Mouse (Mus musculus): ENCODE measurements around the gene Adamtsl1. TPM values are rescaled to one million over a fixed set of nuclear protein-coding genes. Genes with fewer than 3 reads are reported as not detected.
A peak's percentile ranks its signal among the peaks of the same experiment; 100 is the strongest.

The Adamtsl1 gene
- polyA plus RNA-seq, 1 experiment from 2014 or later = 8.1 TPM

DNA sequence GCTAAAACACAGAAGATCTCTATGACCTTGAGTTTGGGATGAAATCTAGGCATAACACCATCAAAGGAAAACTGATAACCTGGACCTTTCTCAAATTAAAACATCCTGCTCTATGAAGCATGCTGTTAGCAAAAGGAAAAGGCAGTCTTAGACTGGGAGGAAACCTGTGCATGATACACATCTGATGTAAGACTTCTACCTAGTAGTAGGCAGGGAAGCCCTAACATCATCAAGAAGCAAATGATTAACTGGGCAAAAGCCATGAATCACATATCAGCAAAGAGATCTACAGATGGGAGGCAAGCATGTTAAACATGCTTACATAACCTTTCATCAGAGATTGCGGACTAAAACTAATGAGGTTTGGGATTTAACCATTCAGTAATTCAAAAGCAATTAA lies 229.5 kb downstream of the Adamtsl1 start:
- DNase-seq (ENCODE audit: low spot score) = no peak
- H3K4me1 ChIP-seq (replicated peaks; ENCODE audit: control insufficient read depth, insufficient read depth, low read length) = no peaks in the 10 kb centered on the region; the same call in 1 of the 2 replicates
- H3K36me3 ChIP-seq (ENCODE audit: control insufficient read depth, insufficient read depth, low read length) = no peaks in the 10 kb centered on the region
- no peak overlapping the region for H3K9ac ChIP-seq (ENCODE audit: low read length)
- no peaks in the 10 kb centered on the region for H3K9me3 ChIP-seq (ENCODE audit: control insufficient read depth, low read length)
- H3K4me2 ChIP-seq (ENCODE audit: low read depth, low read length, severe bottlenecking) = no peak overlapping the region
- no peak overlapping the region for H3K4me3 ChIP-seq (ENCODE audit: low read depth, low read length)
- no peak overlapping the region for H3K27ac ChIP-seq (ENCODE audit: low read depth, low read length)
- 75% methylated on average over 1 of the region's 1 CpGs for WGBS
- peaks cover 13% of the 10 kb centered on the region for H3K27me3 ChIP-seq (ENCODE audit: control insufficient read depth, insufficient read depth, low read length)
- ATAC-seq (replicated peaks; ENCODE audit: low FRiP score) = no peak

DNA sequence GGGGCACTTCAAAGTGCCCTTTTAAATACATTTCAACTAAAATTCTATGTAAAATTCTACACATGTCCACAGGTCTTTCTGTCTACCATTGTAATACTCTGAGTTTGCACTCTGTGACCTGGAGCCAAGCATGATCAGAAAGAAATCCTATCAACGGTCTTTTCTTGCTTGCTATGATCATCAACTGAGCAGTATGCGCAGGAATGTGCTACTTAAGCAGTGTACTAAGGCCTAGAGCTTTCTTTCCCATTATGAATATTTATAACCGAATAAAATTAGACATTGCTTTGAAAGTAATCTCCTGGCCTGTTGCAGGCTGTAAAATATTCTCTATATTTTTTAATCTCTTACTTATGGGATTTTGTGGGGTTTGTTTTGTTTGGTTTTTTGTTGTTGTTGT lies 248.7 kb downstream of the Adamtsl1 start:
- 92% methylated on average over 3 of the region's 3 CpGs for WGBS
- Histone ChIP-seq H3K36me3 (ENCODE audit: control insufficient read depth, insufficient read depth, low read length) (no peaks in the 10 kb centered on the region), H3K27me3 (ENCODE audit: control insufficient read depth, insufficient read depth, low read length) (no peaks in the 10 kb centered on the region), H3K4me3 (ENCODE audit: low read depth, low read length) (no peak overlapping the region), H3K27ac (ENCODE audit: low read depth, low read length) (no peak overlapping the region), H3K4me1 (replicated peaks; ENCODE audit: control insufficient read depth, insufficient read depth, low read length) (no peaks in the 10 kb centered on the region), H3K4me2 (ENCODE audit: low read depth, low read length, severe bottlenecking) (no peak overlapping the region), H3K9ac (ENCODE audit: low read length) (no peak overlapping the region), H3K9me3 (ENCODE audit: control insufficient read depth, low read length) (no peaks in the 10 kb centered on the region)
- ATAC-seq (replicated peaks; ENCODE audit: low FRiP score) = no peak
- no peak for DNase-seq (ENCODE audit: low spot score)

DNA sequence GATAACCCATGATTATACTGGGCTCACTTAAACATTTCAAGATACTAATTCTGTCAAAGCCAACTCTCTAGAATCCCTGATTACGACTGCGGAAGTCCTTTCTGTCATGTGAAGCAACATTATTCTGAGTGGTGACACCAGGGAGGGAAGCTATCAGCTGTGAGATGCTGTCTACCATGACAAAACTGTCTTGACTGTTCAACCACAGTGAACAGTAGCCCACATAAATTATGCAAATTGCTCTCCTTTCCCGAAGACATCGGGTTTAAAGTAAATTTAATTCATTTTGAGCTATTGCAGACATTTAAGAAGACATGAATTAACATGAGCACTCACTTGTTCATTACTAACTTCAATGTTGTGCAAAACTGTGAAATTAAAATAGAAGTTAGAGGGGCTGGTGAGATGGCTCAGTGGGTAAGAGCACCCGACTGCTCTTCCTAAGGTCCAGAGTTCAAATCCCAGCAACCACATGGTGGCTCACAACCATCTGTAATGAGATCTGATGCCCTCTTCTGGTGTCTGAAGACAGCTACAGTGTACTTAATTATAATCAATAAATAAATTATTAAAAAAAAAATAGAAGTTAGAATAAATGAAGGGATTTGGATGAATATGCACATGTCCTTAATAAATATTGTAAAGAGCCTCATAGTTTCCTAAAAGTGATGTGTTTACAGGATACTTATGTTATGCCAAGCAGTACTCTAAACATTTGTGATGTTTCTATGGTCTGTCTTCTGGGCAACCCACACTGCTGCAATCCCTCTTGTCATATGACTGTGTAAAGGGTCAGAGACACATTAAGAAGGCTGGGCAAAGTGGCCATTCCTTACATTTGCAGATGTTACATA lies 249.4 kb downstream of the Adamtsl1 start:
- no peak overlapping the region for H3K4me2 ChIP-seq (ENCODE audit: low read depth, low read length, severe bottlenecking)
- H3K27ac ChIP-seq (ENCODE audit: low read depth, low read length) = no peak overlapping the region
- DNase-seq (ENCODE audit: low spot score) = no peak
- no peaks in the 10 kb centered on the region for H3K9me3 ChIP-seq (ENCODE audit: control insufficient read depth, low read length)
- no peak overlapping the region for H3K9ac ChIP-seq (ENCODE audit: low read length)
- H3K27me3 ChIP-seq (ENCODE audit: control insufficient read depth, insufficient read depth, low read length) = no peaks in the 10 kb centered on the region
- H3K36me3 ChIP-seq (ENCODE audit: control insufficient read depth, insufficient read depth, low read length) = no peaks in the 10 kb centered on the region
- no peaks in the 10 kb centered on the region; the same call in 1 of the 2 replicates for H3K4me1 ChIP-seq (replicated peaks; ENCODE audit: control insufficient read depth, insufficient read depth, low read length)
- WGBS = 82% methylated on average over 5 of the region's 5 CpGs
- no peak overlapping the region for H3K4me3 ChIP-seq (ENCODE audit: low read depth, low read length)
- ATAC-seq (replicated peaks; ENCODE audit: low FRiP score) = no peak

DNA sequence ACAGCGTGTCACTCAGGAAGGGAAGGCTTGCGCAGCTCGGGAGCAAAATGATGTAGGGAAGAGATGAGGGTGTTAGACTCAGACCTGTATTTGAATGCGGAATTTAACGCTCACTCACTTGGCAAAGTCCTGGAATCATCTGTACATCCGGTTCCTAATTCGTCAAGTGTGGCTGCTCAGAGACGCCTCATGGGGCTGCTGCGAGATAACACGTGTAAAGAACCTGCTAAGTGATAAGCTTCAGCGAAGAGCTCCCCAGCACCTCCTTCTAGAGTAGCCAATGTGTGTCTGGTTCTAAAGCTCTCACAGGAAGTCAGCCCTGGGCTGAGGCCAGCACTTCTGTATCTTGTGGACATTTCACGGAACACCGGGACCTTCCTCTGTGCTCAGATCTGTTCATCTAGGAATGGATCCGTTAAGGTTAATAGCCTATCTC lies 250.1 kb downstream of the Adamtsl1 start:
- ATAC-seq (replicated peaks; ENCODE audit: low FRiP score) = no peak
- Histone ChIP-seq H3K27me3 (ENCODE audit: control insufficient read depth, insufficient read depth, low read length) (no peaks in the 10 kb centered on the region), H3K9me3 (ENCODE audit: control insufficient read depth, low read length) (no peaks in the 10 kb centered on the region), H3K4me1 (replicated peaks; ENCODE audit: control insufficient read depth, insufficient read depth, low read length) (no peaks in the 10 kb centered on the region; the same call in 1 of the 2 replicates), H3K9ac (ENCODE audit: low read length) (no peak overlapping the region), H3K4me2 (ENCODE audit: low read depth, low read length, severe bottlenecking) (no peak overlapping the region), H3K36me3 (ENCODE audit: control insufficient read depth, insufficient read depth, low read length) (no peaks in the 10 kb centered on the region), H3K4me3 (ENCODE audit: low read depth, low read length) (no peak overlapping the region), H3K27ac (ENCODE audit: low read depth, low read length) (no peak overlapping the region)
- DNase-seq (ENCODE audit: low spot score) = no peak
- WGBS = 90% methylated on average over 14 of the region's 14 CpGs

DNA sequence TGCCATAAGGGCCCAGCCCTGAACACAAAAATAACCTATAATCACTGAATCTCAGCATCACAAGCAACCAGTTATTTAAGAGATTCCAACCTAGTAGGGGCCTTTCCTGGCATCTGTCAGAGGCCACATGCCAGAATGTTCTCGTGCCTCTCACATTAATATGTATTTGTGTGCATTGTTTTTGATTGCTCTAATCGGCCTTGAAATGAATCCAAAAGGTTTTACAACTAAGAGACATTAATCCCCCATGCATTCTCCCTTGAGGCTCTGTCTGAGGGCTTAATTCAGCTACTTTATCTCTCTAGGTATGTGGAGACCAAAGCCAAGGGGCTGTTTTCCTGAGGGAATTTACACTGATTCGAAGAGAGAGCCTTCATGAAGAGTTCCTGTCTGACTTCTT lies 250.5 kb downstream of the Adamtsl1 start:
- Histone ChIP-seq H3K9me3 (ENCODE audit: control insufficient read depth, low read length) (no peaks in the 10 kb centered on the region), H3K27ac (ENCODE audit: low read depth, low read length) (no peak overlapping the region), H3K27me3 (ENCODE audit: control insufficient read depth, insufficient read depth, low read length) (no peaks in the 10 kb centered on the region), H3K4me1 (replicated peaks; ENCODE audit: control insufficient read depth, insufficient read depth, low read length) (no peaks in the 10 kb centered on the region; the same call in 1 of the 2 replicates), H3K4me2 (ENCODE audit: low read depth, low read length, severe bottlenecking) (no peak overlapping the region), H3K4me3 (ENCODE audit: low read depth, low read length) (no peak overlapping the region), H3K9ac (ENCODE audit: low read length) (no peak overlapping the region), H3K36me3 (ENCODE audit: control insufficient read depth, insufficient read depth, low read length) (no peaks in the 10 kb centered on the region)
- no peak for DNase-seq (ENCODE audit: low spot score)
- 52% methylated on average over 3 of the region's 3 CpGs for WGBS
- no peak for ATAC-seq (replicated peaks; ENCODE audit: low FRiP score)

DNA sequence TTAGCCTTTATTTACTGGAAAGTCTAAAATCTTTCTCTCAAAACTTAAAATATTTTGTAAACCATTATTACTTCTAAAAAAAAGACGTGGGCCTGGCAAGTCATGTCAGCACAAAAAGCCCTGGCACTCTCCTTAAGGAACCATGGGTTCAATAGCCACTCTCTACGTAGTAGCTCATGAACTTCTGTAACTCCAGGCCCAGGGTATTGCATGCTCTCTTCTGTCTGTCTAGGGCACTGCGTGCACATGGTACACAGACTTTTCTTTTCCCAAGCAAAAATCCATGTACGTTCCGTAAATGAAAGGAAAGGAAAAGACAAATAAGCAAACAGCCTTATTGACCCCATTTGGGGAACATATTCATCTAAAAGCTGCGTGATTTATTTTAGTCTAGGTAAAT lies 253.7 kb downstream of the Adamtsl1 start:
- H3K9ac ChIP-seq (ENCODE audit: low read length) = no peak overlapping the region
- DNase-seq (ENCODE audit: low spot score) = no peak
- H3K27ac ChIP-seq (ENCODE audit: low read depth, low read length) = no peak overlapping the region
- no peaks in the 10 kb centered on the region for H3K36me3 ChIP-seq (ENCODE audit: control insufficient read depth, insufficient read depth, low read length)
- WGBS = 78% methylated on average over 6 of the region's 6 CpGs
- no peaks in the 10 kb centered on the region; the same call in 1 of the 2 replicates for H3K9me3 ChIP-seq (ENCODE audit: control insufficient read depth, low read length)
- H3K4me3 ChIP-seq (ENCODE audit: low read depth, low read length) = no peak overlapping the region
- ATAC-seq (replicated peaks; ENCODE audit: low FRiP score) = no peak
- H3K4me1 ChIP-seq (replicated peaks; ENCODE audit: control insufficient read depth, insufficient read depth, low read length) = no peaks in the 10 kb centered on the region; the same call in 1 of the 2 replicates
- no peaks in the 10 kb centered on the region for H3K27me3 ChIP-seq (ENCODE audit: control insufficient read depth, insufficient read depth, low read length)
- H3K4me2 ChIP-seq (ENCODE audit: low read depth, low read length, severe bottlenecking) = no peak overlapping the region

DNA sequence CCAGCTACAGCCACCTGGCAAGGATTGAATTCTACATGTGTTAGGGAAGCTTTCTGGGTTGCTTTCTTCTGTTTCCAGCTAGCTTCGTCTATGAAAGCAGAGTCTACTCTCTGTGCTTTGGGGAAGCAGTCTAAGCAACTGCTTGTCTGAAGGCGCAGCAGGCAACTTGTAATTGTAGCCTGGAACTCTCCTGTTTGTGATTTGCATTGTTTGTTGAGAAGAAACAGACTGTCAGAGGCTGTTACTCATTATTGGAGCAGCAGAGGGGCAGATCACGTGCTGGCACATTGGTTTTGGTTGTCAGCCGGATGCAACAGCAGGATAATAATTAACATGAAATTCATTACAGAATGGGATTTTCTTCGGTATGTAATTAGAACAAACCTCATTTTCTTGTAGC lies 254.1 kb downstream of the Adamtsl1 start:
- Histone ChIP-seq H3K4me3 (ENCODE audit: low read depth, low read length) (no peak overlapping the region), H3K4me2 (ENCODE audit: low read depth, low read length, severe bottlenecking) (no peak overlapping the region), H3K4me1 (replicated peaks; ENCODE audit: control insufficient read depth, insufficient read depth, low read length) (no peaks in the 10 kb centered on the region; the same call in 1 of the 2 replicates), H3K9me3 (ENCODE audit: control insufficient read depth, low read length) (no peaks in the 10 kb centered on the region; the same call in 1 of the 2 replicates), H3K27ac (ENCODE audit: low read depth, low read length) (no peak overlapping the region), H3K27me3 (ENCODE audit: control insufficient read depth, insufficient read depth, low read length) (no peaks in the 10 kb centered on the region), H3K36me3 (ENCODE audit: control insufficient read depth, insufficient read depth, low read length) (no peaks in the 10 kb centered on the region), H3K9ac (ENCODE audit: low read length) (no peak overlapping the region)
- 0 out of 2 replicates have a peak, but pooled peaks have one; percentile 36 for ATAC-seq (replicated peaks; ENCODE audit: low FRiP score)
- DNase-seq (ENCODE audit: low spot score) = no peak
- WGBS = 33% methylated on average over 5 of the region's 5 CpGs

DNA sequence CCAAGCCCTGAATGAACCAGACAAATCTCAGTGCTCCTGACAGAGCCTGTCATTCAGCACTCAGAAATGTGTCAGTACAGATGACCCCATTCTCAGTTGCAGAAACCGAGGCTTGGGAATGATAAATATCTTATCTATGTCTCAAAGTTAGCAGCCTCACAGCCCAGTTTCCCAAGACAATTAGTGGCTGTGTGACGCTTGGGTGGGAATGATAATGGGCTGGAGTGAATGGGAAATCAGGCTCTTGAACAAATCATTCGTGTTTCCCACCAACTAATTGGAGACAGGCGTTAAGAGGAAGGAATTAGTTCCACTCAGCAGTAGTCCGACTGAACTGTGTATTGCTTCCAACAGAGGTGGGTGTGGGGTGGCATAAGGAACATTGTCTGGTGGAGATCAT lies 268.5 kb downstream of the Adamtsl1 start:
- no peaks in the 10 kb centered on the region for H3K36me3 ChIP-seq (ENCODE audit: control insufficient read depth, insufficient read depth, low read length)
- peaks cover 5% of the 10 kb centered on the region; the same call in 1 of the 2 replicates for H3K4me1 ChIP-seq (replicated peaks; ENCODE audit: control insufficient read depth, insufficient read depth, low read length)
- H3K9me3 ChIP-seq (ENCODE audit: control insufficient read depth, low read length) = no peaks in the 10 kb centered on the region
- DNase-seq (ENCODE audit: low spot score) (no peak), ATAC-seq (replicated peaks; ENCODE audit: low FRiP score) (peak; percentile 62)
- WGBS = under 1% methylated on average over 5 of the region's 5 CpGs
- no peak overlapping the region for H3K9ac ChIP-seq (ENCODE audit: low read length)
- no peak overlapping the region for H3K4me2 ChIP-seq (ENCODE audit: low read depth, low read length, severe bottlenecking)
- H3K27ac ChIP-seq (ENCODE audit: low read depth, low read length) = no peak overlapping the region
- no peaks in the 10 kb centered on the region for H3K27me3 ChIP-seq (ENCODE audit: control insufficient read depth, insufficient read depth, low read length)
- H3K4me3 ChIP-seq (ENCODE audit: low read depth, low read length) = no peak overlapping the region

Measured in forebrain, embryonic 11.5 days (tissue).